Mouse (Mus musculus): Measurements from ENCODE around the gene Lrrc43.

The Lrrc43 gene

GRCm38 (mm10) chr5:123520666-123521065 lies 31.6 kb downstream of the Lrrc43 start:
- no peak for DNase-seq (ENCODE audit: low spot score in 2 of 2)

- DNase-seq (ENCODE audit: low spot score in 2 of 2) = no peak
Observed at GRCm38 (mm10) chr5:123521621-123522020, 32.5 kb downstream of the Lrrc43 start.

GRCm38 (mm10) chr5:123522166-123522565 lies 33.1 kb downstream of the Lrrc43 start:
- no peak for DNase-seq (ENCODE audit: low spot score in 2 of 2)

GRCm38 (mm10) chr5:123523692-123524392 lies 34.7 kb downstream of the Lrrc43 start, which contains the start of gene Diablo:
TSS of gene Diablo (minus strand) at chr5:123524176.
- DNase-seq (ENCODE audit: low spot score in 2 of 2) = peak; percentile 98

GRCm38 (mm10) chr5:123524393-123524750 lies 35.3 kb downstream of the Lrrc43 start:
- DNase-seq (ENCODE audit: low spot score in 2 of 2) = no peak

- peak in 1 of 2 experiments; percentile 0 for DNase-seq (ENCODE audit: low spot score in 2 of 2)
Observed at GRCm38 (mm10) chr5:123525281-123525680, 36.2 kb downstream of the Lrrc43 start, which contains the start of gene Gm49027. TSS of gene Gm49027 (minus strand) at chr5:123525488.

GRCm38 (mm10) chr5:123525916-123526495 lies 36.9 kb downstream of the Lrrc43 start:
- no peak for DNase-seq (ENCODE audit: low spot score in 2 of 2)

- no peak for DNase-seq (ENCODE audit: low spot score in 2 of 2)
Observed at GRCm38 (mm10) chr5:123528641-123529040, 39.5 kb downstream of the Lrrc43 start.

GRCm38 (mm10) chr5:123530056-123530455 lies 41.0 kb downstream of the Lrrc43 start:
- no peak for DNase-seq (ENCODE audit: low spot score in 2 of 2)

GRCm38 (mm10) chr5:123533801-123534200 lies 44.7 kb downstream of the Lrrc43 start:
- DNase-seq (ENCODE audit: low spot score in 2 of 2) = no peak

GRCm38 (mm10) chr5:123555693-123556092 lies 66.6 kb downstream of the Lrrc43 start:
- no peak for DNase-seq (ENCODE audit: low spot score in 2 of 2)

- peak in 1 of 2 experiments; percentile 36 for DNase-seq (ENCODE audit: low spot score in 2 of 2)
Observed at GRCm38 (mm10) chr5:123556451-123556850, 67.3 kb downstream of the Lrrc43 start.
